Mouse (Mus musculus) intestine, postnatal 0 days (tissue): Measurements from ENCODE around the gene Spata45. TPM values are rescaled to one million over a fixed set of nuclear protein-coding genes. Genes with fewer than 3 reads are reported as not detected.

Source experiments
- ATAC-seq: fragments of 200-750 bp; cut with Nextera tagmentation; 2 replicates; pipeline ENCODE4 v1.8.0; 2017; ENCODE audit warnings: mild to moderate bottlenecking, moderate TSS enrichment, moderate library complexity
- H3K27ac ChIP-seq: fragments of 300-500 bp; sonication (generic); 2 replicates; pipeline ENCODE4 v1.5.1; 2014; ENCODE audit warnings: mild to moderate bottlenecking, low read depth, low read length, moderate library complexity
- H3K27me3 ChIP-seq: fragments of 300-500 bp; sonication (generic); replicated peaks from 2 replicates; pipeline ENCODE4 v1.6.1; 2014; ENCODE audit warnings: low read length, mixed read lengths; ENCODE audit not compliant: control insufficient read depth, insufficient read depth
- H3K36me3 ChIP-seq: fragments of 300-500 bp; sonication (generic); 2 replicates; pipeline ENCODE4 v1.6.1; 2014; ENCODE audit warnings: mild to moderate bottlenecking, moderate library complexity; ENCODE audit not compliant: control insufficient read depth, insufficient read depth
- H3K4me1 ChIP-seq: fragments of 300-500 bp; sonication (generic); replicated peaks from 2 replicates; pipeline ENCODE4 v1.6.1; 2014; ENCODE audit warnings: antibody characterized with exemption, low read length, mixed read lengths; ENCODE audit not compliant: control insufficient read depth, insufficient read depth
- H3K4me2 ChIP-seq: fragments of 300-500 bp; sonication (generic); replicated peaks from 2 replicates; pipeline ENCODE4 v1.6.1; 2014; ENCODE audit warnings: low read depth, mild to moderate bottlenecking, moderate library complexity
- H3K4me3 ChIP-seq: fragments of 300-500 bp; sonication (generic); 2 replicates; pipeline ENCODE4 v1.5.1; 2014; ENCODE audit warnings: low read depth, low read length
- H3K9ac ChIP-seq: fragments of 300-500 bp; sonication (generic); 2 replicates; pipeline ENCODE4 v1.6.1; 2014; ENCODE audit warnings: mild to moderate bottlenecking, low read depth, low read length
- H3K9me3 ChIP-seq: fragments of 300-500 bp; sonication (generic); 2 replicates; pipeline ENCODE4 v1.6.1; 2016; ENCODE audit warnings: mixed run types; ENCODE audit not compliant: control insufficient read depth
- CTCF ChIP-seq: sonication (generic); IDR thresholded peaks from 2 replicates; pipeline ENCODE4 v1.5.1; 2016; ENCODE audit warnings: low read depth, mild to moderate bottlenecking, control low read depth, antibody characterized with exemption, moderate library complexity
- WGBS: fragments of 180-500 bp; shearing (Covaris S2); extraction: QIAGEN DNeasy Blood & Tissue Kit; methylation state at CpG from one replicate; pipeline ENCODE4 v1.1.7; 2014; 5-methylcytosine and 5-hydroxymethylcytosine counted together
- polyA plus RNA-seq: library from polyadenylated mRNA; unstranded; fragments of >200 nt; fragmentation: Nextera tagmentation; extraction: Ambion mirVana; gene quantifications from 2 replicates; pipeline ENCODE4 v1.2.1, GENCODE M21; 2015

Spata45 gene
- 1.1 TPM in 2 replicates for polyA plus RNA-seq

GRCm38 (mm10) chr1:191036554-191037334 lies at the start of gene Spata45:
Gene Spata45, plus strand, starts transcription at chr1:191036639.
- no peaks in the 10 kb centered on the region for H3K4me1 ChIP-seq
- no peak for TF ChIP-seq CTCF
- H3K9me3 ChIP-seq: no peaks in the 10 kb centered on the region
- 58% methylated on average over 6 of the region's 6 CpGs for WGBS
- peak; percentile 96 for ATAC-seq
- H3K27ac ChIP-seq: peak within 1 kb of the TSS; percentile 75
- no peak within 1 kb of the TSS for H3K4me3 ChIP-seq
- no peak within 1 kb of the TSS for H3K9ac ChIP-seq
- H3K4me2 ChIP-seq: no peak within 1 kb of the TSS
- no peaks in the 10 kb centered on the region for H3K36me3 ChIP-seq
- H3K27me3 ChIP-seq: no peaks in the 10 kb centered on the region

GRCm38 (mm10) chr1:190989437-190990082 lies 46.9 kb upstream of the Spata45 start:
- no peaks in the 10 kb centered on the region for H3K9me3 ChIP-seq
- peak; percentile 56 for TF ChIP-seq CTCF
- H3K27me3 ChIP-seq: no peaks in the 10 kb centered on the region; the same call in 1 of the 2 replicates
- H3K36me3 ChIP-seq: no peaks in the 10 kb centered on the region
- no peaks in the 10 kb centered on the region for H3K4me1 ChIP-seq
- no peak overlapping the region for H3K9ac ChIP-seq
- no peak overlapping the region for H3K4me3 ChIP-seq
- no peak for ATAC-seq
- H3K4me2 ChIP-seq: no peak overlapping the region
- 85% methylated on average over 9 of the region's 9 CpGs for WGBS
- no peak overlapping the region for H3K27ac ChIP-seq

GRCm38 (mm10) chr1:190995548-190995947 lies 40.9 kb upstream of the Spata45 start:
- Histone ChIP-seq H3K36me3 (no peaks in the 10 kb centered on the region), H3K4me3 (no peak overlapping the region), H3K4me2 (no peak overlapping the region), H3K9ac (no peak overlapping the region), H3K27ac (no peak overlapping the region), H3K27me3 (no peaks in the 10 kb centered on the region), H3K9me3 (0 out of 2 replicates have a peak, but pooled peaks cover 7% of the 10 kb centered on the region), H3K4me1 (no peaks in the 10 kb centered on the region)
- 67% methylated on average over 7 of the region's 7 CpGs for WGBS
- ATAC-seq: no peak
- no peak for TF ChIP-seq CTCF

GRCm38 (mm10) chr1:190996346-190996877 lies 40.0 kb upstream of the Spata45 start:
- ATAC-seq: no peak

DNA sequence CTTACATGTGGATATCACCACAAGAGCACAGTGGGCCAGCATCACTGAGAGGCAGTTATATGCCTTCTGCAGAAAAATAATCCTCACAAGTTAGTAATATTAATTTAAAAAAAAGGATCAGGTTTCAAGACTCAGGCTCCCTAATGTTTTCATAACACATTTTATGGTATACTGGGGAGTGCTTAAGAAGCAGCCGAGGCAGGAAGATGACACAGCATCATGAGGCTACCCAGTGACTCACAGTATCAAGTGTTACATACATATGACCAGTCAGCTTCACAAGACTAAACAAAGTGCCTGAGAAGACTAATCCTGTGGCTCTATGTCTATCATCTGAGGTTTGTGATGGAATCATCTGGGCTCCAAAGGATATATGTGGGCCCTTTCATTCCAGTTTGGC lies 38.4 kb upstream of the Spata45 start:
- no peak for TF ChIP-seq CTCF
- Histone ChIP-seq H3K4me1 (no peaks in the 10 kb centered on the region), H3K9ac (no peak overlapping the region), H3K27me3 (no peaks in the 10 kb centered on the region), H3K9me3 (0 out of 2 replicates have a peak, but pooled peaks cover 7% of the 10 kb centered on the region), H3K36me3 (no peaks in the 10 kb centered on the region), H3K4me3 (no peak overlapping the region), H3K4me2 (no peak overlapping the region), H3K27ac (no peak overlapping the region)
- no peak for ATAC-seq
- WGBS: 69% methylated on average over 1 of the region's 1 CpGs

More at GRCm38 (mm10) chr1:190996346-190996877, 40.0 kb upstream of the Spata45 start:
- 0 out of 2 replicates have a peak, but pooled peaks cover 7% of the 10 kb centered on the region for H3K9me3 ChIP-seq
- no peaks in the 10 kb centered on the region for H3K4me1 ChIP-seq
- no peaks in the 10 kb centered on the region for H3K36me3 ChIP-seq
- no peak overlapping the region for H3K4me2 ChIP-seq
- TF ChIP-seq CTCF: peak; percentile 64
- no peaks in the 10 kb centered on the region for H3K27me3 ChIP-seq
- no peak overlapping the region for H3K4me3 ChIP-seq
- 62% methylated on average over 6 of the region's 6 CpGs for WGBS
- H3K9ac ChIP-seq: no peak overlapping the region
- no peak overlapping the region for H3K27ac ChIP-seq

DNA sequence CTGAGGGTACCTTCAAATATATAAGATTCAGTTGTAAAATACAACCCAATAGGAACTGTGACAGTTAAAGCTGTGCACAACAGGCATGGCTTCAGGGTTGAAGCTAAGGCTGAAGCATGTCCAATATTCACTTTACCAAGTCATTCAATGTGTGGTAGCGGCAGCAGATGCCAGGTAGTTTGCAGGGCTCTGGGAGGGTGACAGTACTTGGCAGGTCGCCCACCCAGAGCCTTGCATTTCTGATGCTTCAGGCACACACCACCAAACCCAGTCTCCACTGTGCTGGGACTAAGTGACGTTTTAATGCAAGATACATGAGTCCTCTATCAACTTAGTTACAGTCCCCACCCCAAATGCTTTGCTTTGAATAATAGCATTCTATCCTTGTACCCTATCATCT lies 35.8 kb upstream of the Spata45 start:
- Histone ChIP-seq H3K4me2 (no peak overlapping the region), H3K27me3 (no peaks in the 10 kb centered on the region), H3K36me3 (peaks cover 10% of the 10 kb centered on the region; the same call in 1 of the 2 replicates), H3K9me3 (0 out of 2 replicates have a peak, but pooled peaks cover 7% of the 10 kb centered on the region), H3K4me1 (no peaks in the 10 kb centered on the region), H3K4me3 (no peak overlapping the region), H3K27ac (no peak overlapping the region), H3K9ac (no peak overlapping the region)
- 83% methylated on average over 3 of the region's 3 CpGs for WGBS
- no peak for ATAC-seq
- no peak for TF ChIP-seq CTCF
